Mouse (Mus musculus) fibroblast of lung, adult 2 months (primary cell): ENCODE measurements at regions not wholly inside any gene's neighbourhood (a gene's known extent, or its start where the extent isn't known, plus 50 kb on each side); places are given as distances from the start of the nearest gene placed in this dataset.

Source experiments
- DNase-seq: peaks from one replicate; pipeline ENCODE4 v3.0.0-alpha.2; 2011; ENCODE audit warnings: low read depth

DNA sequence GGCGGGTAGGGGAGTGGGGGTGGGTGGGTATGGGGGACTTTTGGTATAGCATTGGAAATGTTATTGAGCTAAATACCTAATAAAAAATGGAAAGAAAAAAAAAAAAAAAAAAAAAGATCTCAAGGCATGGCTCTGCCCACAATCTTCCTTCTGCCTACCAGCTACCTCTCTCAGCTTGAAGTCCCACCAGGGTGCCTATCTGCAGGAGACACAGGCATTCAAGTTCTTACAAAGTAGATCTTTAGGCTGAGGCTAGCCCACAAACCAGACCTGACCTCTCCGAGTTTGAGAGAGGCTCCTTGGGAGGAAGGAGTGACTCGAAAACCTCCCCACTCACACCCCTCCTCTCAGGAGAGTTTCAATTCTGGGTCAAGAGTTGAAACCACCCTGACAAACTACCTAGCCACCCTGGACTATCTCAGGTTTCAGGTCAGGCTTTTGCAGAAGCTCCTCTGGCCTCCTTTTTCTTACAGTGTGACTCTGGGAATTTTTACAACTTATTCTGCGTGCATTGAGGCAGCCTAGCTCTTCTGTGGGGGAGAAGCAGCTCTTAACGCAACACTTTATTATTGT, 187.6 kb upstream of the Cxcr4 start:
- no peak for DNase-seq

DNA sequence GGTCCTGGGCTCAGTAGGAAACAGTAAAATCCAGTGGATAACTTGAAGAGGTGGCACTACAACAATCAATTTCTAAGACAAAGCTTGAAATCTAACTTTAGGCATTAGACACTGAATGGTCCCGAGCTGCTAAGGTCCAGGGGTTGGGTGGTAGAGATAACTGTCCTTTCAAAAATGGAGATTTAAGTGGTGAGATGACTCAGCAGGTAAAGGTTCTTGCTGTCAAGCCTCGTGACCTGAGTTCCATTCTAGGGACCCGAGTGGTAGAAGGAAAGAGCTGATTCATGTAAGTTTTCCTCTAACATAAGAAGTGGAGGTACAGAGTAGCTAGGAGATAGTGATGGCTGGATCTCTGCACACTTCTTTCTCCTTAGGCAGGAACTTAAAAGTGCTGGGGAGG, 180.3 kb upstream of the Cxcr4 start:
- DNase-seq: no peak

DNA sequence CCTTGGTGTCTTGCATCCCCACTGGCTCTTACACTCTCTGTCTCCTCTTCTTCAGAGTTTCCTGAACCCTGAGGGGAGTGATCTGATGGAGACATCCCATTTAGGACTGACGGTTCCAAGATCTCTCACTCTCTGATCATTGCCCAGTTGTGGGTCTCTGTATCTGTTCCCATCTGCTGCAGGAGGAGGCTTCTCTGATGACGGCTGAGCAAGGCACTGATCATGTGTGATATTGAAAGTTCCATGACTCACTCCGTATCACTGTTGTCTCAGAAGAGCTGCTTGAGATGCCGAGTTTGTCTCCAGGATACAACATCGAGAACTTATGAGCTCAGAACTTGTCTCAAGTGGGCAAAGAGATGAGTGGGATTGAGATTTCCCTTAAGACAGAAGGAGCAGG, 178.7 kb upstream of the Cxcr4 start:
- no peak for DNase-seq

DNA sequence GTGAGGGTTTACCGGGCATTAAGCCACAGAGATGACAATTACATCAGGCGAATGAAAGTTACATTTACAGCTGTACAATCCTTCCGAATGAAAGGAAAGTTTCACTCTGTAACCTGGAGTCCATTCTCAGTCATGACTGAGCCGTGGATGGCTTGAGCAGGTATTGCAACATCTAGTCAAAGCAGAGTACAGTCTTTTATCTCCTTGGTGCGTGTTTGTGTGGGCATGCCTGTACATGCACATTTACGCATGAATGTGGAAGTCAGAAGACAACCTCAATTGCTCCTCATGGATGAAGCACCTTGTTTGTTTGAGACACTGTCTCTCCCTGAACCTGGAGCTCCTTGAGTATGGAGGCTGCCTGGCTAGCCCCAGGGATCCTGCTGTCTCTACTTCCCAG, 175.9 kb upstream of the Cxcr4 start:
- peak; percentile 0 for DNase-seq

DNA sequence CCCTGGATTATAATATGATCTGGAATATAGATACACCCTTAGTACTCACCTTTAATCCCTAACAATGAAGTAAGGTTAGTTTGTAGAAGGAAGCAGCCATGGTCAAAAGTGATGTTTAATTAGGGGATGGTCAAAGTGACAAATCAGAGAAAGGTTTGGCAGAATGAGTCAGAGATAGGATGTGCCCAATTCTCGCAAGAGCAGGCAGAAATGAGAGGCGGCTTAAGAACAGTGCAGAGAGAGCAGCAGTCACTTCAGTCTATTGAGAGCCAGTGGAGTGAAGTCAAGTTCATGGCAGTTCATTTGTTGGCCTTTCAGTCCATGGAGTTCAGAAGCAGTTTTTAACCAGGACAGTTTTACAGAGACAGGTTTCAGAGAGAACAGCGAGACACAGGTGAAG, 175.3 kb upstream of the Cxcr4 start:
- DNase-seq: no peak

DNA sequence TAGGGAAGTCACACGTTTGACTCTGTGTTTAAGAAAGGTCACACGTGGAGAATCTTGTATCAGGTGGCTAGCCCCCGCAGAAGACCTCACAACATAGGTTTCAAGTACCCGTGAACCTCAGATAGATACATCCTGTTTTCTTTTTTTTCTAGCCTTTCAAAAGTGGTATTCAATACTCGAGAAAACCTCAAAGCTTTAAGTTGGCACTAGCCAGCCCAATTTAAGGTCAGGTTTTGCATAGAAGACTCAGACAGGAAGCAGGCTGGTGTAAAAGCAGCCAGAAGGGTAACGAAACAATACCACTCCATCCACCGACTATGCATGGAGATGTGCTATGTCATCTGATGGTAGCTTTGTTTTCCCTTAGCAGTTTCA, 174.8 kb upstream of the Cxcr4 start:
- DNase-seq: no peak

DNA sequence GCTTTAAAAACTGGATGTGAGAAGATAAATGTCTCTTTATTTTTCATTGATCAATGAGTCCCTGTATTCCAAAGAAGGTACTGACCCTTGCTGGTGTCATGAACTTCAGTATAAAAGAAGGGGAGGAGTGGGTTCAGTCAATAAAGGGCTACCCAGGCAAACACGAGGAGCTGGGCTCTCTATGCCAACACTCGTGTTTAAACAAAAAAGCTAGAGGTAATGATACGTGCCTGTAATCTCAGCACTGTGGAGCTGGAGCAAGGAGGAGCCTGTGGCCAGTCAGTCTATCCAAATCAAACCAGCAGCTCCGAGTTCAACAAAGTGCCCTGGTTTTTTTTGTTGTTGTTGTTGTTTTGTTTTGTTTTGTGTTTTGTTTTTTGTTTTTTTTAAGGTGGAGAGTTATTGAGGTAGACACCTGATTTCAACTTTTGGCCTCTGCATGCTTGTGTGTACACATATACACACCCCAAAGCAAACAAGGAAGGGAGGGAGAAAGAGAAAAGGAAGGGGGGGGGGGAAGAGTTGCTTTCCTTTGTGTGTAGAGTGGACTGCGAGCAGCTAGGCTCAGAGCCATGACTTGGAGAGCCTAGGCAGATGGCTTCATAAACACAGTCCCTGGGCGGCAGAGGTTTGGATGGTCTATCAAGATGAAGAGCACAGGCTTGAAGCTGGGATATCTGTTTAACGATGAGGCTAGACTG, 174.2 kb upstream of the Cxcr4 start:
- DNase-seq: no peak

DNA sequence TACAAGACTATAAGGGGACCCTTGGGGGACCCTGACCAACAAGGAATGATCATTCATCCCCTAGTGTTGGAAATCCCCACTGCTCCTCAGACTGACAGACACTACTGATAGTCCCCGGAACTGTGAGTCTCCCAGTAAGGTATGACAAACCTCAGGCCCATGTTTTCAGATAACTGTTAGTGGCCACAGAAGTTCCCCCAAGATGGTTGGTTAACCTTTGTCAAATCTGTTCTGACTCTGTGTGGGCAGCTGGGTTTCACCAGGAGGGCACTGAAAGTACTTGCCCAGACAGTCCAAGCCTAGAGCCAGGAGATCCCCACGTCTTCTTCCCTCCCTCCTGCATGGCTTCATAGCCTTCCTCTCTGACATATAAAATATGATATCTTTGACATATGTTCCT, 173.5 kb upstream of the Cxcr4 start:
- DNase-seq: no peak

DNA sequence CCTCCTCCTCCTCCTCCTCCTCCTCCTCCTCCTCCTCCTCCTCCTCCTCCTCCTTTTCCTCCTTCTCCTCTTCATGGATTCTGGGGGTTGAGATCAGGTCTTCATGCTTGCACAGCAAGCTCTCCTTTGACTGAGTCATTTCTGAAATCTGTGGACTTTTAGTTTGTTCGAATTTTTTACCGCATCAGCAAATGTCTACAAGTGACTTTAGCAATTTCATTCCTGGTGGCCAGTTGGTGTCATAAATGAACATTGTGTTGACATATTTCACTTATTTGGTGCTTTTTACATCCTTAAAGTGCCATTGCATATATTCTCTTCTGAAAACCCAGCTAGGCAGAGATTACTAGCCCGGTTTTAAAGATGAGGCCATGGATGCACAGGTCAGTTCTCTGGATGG, 173.0 kb upstream of the Cxcr4 start:
- DNase-seq: no peak

DNA sequence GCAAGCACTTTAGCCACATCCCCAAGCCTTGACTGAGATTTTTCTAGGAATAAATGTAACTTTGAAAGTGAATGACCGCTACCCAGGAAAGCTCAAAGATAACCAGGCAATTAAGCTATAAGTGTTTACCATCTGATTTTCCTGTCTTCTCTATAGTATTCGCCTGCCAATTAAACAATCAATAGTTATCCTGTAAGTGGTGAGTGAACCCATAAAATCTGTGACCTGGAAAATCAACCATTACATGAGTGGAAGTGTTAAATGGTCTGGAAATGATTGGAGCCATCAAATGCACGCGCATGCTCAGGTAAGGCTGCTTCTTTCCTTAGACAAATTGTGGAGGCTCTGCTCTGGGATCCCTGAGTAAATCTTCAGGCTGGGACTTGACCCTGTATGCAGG, 170.8 kb upstream of the Cxcr4 start:
- DNase-seq: no peak

DNA sequence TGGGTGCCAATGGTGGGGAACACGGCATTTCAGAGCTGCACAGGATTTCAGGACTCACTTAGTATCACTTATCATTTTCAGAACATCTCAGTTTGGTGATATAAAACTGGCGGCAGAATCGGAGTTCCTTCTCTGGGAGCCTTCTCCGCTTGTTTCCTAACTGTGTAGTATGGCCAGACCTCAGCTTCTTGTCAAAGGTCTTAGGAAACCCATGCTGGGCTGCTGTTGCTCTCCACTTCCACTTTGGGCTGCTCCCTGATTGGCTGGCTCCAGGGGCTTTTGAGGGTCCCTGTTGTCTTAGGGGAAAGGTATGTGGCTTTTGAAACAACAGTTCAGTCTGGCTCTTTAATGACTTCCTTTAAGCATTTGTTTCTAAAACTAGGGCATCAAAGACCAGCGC, 170.0 kb upstream of the Cxcr4 start:
- DNase-seq: no peak

DNA sequence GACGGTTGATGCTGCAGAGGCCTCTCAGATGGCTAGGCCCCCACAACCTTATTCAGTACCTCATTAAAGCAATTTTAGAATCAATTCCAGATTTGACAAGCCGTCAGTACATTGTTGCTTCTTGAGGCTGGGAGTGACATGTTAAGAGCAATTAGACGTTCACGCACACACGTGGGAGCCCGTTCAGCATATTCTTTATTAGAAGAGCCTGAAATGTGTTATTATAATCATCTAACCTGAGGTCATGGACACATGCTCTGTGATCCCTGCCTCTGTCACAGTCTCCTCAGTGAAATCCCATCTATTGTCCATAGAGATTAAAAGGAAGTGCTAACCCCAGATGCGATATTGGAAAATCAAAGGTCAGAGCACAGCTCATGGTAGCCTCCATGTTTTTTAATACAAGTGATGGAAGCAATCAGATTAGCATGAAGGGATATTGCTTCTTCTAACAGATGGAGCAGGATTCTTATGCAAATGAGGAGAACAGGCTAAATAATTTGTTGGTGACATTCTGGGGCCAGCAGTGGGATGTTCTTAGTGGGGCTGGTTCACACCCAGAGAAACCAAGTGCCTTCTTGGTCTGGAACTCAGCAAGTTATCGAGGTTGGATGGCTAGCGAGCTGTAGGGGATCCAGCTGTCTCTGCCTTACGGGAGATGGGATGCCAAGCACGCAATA, 166.8 kb upstream of the Cxcr4 start:
- DNase-seq: no peak

DNA sequence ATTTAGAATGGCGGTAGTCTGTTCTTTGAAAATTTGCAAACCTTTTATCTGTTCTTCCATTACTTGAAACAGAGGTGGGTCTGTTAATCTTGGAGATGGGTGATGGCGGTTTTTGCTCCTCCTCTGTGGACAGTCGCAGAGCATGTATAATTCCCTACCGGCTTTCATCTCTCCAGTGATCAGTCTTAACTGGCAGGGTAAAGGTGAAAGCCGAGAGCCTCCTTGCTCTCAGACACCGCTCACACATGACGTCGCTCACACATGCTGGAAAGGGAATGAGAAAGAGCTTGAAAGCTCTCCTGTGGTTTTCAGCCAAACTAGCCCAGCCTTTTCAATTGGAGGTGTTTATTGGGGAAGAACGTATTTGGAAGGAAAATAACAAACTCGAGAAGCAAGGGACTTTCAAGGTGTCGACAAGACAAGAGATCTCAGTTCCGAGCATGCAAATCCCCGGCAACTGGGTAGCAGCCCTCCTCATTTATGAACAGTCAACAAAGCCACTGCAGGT, 166.3 kb upstream of the Cxcr4 start:
- DNase-seq: no peak

DNA sequence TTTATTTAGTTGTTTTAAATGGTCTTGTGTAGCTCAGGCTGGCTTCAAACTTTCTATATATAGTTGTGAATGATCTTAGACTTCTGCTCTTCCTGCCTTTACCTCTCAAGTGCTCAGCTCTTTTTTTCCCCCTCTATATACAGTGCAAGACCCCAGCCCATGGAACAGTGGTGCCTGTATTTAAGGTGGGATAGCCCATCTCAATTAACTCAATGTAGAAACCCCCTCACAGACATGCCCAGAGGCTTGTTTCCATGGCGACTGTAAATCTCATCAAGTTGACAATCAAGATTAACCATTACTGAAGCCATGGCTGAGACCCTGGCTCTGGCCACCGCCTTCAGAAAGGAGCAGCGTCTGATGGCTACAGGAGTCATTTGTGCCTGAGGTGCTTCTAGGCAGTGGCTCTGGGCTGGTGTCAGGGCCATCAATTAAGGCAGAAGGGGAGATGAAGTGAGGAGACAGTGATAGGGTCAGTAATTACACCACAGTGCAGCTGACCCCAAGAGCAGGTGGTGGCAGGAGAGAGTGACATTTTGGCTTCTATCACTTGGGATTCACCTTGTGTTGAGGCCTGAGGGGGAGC, 161.4 kb upstream of the Cxcr4 start:
- no peak for DNase-seq

DNA sequence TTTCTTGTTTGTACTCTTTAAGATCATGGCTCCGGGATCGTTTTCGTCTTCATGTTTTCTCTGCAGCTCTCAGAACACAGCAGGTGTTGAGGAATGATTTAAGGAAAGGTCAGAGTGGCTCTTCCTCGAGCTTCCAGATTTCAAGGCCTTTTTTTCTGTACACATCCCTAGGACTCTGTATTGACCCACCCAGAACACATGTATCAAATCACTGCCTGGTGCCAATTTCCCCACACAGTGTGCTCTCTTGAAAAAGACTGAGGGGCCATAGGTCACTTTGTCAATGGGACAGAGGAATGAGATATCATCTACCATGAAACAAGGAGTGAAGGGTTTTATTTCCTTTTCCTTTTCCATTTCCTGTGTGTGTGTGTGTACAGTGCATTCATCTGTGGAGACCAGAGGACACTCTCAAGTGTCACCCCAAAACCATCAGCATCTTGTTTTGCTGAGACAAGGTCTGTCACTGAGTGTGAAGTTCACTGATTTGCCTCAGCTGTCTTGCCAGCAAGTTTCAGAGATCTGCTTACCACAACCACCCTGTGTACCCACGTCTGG, 157.4 kb upstream of the Cxcr4 start:
- DNase-seq: no peak

DNA sequence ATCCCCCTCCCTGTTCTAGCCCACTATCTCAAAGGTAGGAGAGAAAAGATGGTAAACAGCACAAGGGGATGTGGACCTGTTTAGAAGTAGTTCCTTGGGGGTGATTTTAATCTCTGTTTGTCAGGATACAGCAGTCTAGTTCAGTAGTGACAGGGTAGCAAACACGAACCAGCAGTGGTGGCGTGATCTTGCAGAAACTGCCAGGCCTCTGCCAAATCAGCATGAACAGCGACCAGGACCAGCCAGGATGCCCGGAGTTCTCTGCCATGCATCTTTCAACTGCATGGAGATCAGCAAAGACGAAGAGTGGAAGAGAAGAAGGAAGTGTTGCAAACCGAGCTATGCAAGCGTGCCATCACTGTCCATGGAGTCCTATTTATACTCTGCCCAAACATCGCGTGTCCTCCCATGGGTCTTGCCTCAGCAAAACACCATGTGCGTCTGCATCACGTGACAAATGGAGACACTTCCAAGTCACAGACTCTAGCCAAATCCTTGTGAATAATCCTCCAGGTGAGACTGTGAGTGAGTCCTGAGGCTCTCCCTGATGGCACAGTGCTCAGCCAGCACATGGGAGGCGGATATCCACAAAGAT, 155.2 kb upstream of the Cxcr4 start:
- no peak for DNase-seq

DNA sequence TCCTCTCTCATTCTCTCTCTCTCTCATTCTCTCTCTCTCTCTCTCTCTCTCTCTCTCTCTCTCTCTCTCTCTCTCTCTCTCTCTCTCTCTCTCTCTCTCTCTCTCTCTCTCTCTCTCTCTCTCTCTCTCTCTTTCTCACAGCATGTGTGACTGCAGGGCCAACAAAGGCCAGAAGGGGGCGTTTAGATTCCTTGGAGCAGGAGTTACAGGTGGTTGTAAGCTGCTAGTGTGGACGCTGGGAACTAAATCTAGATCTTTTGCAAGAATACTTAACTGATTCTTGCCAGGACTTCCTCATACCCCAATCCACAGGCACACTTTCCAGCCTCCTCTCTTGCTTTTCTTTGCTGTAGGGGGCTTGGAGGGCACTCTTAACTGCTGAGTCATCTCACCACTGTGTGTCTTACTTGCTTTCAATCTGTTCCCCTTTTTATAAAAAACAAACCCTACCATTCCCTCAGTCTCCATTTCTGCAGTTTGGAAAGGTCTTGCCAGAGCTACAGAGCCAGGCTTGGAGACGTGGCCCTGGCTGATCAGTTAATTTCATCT, 154.4 kb upstream of the Cxcr4 start:
- no peak for DNase-seq

DNA sequence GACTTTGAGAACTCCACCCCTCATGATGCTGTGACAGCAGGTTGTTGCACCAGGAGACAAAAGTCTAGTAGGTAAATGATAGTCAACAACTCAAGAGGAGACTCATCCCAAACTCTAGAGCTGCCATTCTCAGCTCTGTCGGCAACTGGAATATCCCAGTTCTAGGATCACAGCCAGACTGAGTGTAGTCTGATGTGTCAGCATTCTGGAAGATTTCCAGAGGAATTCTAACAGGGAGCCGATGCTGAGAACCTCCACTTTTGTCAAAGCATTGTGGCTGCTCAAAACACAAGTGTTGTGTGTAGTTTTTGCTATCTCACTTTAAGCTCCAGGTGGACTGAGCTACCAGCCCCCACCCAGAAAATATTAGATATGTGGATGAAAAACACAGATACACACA, 148.5 kb upstream of the Cxcr4 start:
- no peak for DNase-seq

DNA sequence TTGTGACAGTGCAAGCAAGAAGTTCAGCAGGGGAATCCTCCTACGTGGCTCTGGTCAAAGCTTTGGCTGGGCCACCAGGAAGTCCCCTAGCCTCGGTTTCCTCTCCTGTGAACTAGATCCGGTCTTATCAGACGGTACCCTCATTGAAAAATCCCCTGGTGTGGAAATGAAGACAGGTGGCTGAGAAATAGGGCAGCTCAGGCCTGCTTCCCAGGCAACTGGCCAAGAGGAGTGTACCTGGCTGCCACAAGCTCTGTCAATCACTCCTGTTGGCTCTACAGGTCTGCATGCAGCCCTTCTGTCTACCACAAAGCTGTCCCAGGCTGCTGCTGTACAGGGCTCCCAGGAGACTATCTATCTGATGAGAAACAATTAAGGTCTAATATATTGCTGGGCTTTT, 146.1 kb upstream of the Cxcr4 start:
- no peak for DNase-seq

DNA sequence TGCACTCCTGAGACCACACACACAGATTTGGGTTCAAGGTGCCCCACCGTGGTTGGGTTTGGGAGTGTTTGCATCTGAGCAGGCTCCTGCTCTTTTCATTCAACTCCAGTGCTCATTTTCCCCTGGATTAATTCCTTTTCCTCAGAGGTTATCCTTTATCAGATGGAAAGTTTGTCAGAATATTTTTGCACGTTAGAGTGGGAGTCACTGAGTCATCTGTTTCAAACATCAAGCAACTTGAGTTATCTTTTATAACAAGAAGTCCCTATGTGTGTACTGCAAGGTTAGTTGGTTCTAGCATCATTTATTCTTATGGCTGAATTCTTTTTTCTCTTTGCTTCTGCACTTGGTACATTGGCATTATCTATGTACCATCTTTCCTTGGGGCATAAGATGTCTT, 142.8 kb upstream of the Cxcr4 start:
- no peak for DNase-seq

DNA sequence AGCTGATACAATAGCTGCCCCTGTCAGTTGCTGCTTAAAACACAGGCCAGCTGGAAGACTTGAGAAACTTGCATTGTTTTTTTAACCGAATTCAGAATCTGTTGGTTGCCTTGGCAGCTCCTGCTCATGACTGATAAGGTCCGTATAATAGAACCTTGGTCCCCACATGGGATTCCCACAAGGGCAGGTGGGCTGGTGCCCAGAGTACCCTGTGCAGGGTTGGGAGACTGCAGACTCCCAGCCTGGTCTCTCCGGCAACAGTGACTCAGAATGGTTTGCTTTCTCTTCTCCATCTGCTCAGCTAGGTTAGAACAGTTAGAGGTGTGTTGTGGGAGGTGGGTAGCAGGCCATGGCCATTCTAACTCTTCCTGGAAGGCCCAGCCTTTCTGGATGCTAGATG, 139.4 kb upstream of the Cxcr4 start:
- no peak for DNase-seq

DNA sequence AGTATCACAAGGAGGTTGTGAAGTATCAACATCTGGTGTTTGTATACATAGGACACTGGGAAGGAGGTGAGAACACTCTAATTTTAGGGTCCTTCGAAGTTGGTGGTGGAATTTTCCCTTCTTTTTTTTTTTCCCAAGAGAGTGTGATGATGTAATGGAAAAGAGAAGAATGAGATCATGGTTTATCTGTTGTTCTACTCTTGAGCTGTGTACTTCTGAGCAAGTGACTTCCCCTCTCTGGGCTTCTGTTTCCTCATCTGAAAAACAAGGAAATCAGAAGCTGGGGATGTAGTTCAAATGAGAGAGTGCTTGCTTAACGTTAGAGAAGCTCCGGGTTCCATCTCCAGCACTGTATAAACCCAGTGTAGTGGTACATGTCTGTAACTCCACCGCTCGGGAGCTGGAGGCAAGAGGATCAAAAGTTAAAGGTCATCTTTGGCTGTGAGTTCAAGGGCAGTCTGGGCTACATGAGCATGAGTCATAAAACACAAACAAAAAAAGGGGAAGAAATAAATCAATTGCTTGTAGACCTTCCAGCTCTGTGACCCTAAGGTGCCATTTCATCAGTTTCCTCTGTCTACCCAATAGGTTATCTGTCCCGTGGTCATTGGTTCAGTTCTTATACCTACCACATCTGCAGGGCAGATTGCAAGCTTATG, 132.5 kb upstream of the Cxcr4 start:
- no peak for DNase-seq
